Mouse (Mus musculus): Measurements from ENCODE around the gene Map3k6. TPM values are rescaled to one million over a fixed set of nuclear protein-coding genes. Genes with fewer than 3 reads are reported as not detected.

The Map3k6 gene
- polyA plus RNA-seq, 1 experiment from 2014 or later: 20.6 TPM

- no peak overlapping the region for H3K4me3 ChIP-seq (replicated peaks)
- H3K4me2 ChIP-seq (replicated peaks): no peak overlapping the region
- H3K4me1 ChIP-seq: peaks cover 55% of the 10 kb centered on the region
- H3K27ac ChIP-seq (replicated peaks): no peak overlapping the region
- ATAC-seq (ENCODE audit: insufficient number of reproducible peaks, low FRiP score, low TSS enrichment, low read depth): no peak
- no peaks in the 10 kb centered on the region for H3K9me3 ChIP-seq (replicated peaks)
- no peaks in the 10 kb centered on the region for H3K36me3 ChIP-seq
- 90% methylated on average over 3 of the region's 3 CpGs for WGBS
- H3K27me3 ChIP-seq: no peaks in the 10 kb centered on the region
- H3K9ac ChIP-seq: no peak overlapping the region
Measured at GRCm38 (mm10) chr4:133202254-133202653, 38.4 kb upstream of the Map3k6 start.

DNA sequence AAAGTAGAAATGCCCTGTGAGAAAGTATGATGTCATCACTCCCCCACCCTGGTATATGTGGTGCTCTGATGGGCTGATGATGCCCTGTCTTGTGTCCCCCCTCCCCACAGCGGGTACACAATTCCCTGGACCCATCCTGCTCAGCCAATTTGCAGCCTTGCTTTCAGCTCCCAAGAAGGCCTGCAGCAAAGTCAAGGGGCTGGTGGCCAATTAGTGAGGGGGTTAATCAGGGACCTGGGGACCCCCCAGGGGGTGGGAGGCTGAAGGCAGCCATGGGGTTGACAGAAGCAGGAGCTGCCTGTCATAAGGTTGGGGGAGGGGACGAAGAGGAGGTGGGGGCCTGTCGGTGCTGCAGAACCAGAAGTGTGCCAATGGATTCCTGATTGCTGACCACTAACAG, 37.0 kb upstream of the Map3k6 start:
- no peaks in the 10 kb centered on the region for H3K9me3 ChIP-seq (replicated peaks)
- H3K36me3 ChIP-seq: no peaks in the 10 kb centered on the region
- 57% methylated on average over 3 of the region's 3 CpGs for WGBS
- H3K27ac ChIP-seq (replicated peaks): no peak overlapping the region
- peaks cover 42% of the 10 kb centered on the region for H3K4me1 ChIP-seq
- no peaks in the 10 kb centered on the region for H3K27me3 ChIP-seq
- no peak overlapping the region for H3K9ac ChIP-seq
- ATAC-seq (ENCODE audit: insufficient number of reproducible peaks, low FRiP score, low TSS enrichment, low read depth): no peak
- H3K4me3 ChIP-seq (replicated peaks): no peak overlapping the region
- no peak overlapping the region for H3K4me2 ChIP-seq (replicated peaks)

- no peak for ATAC-seq (ENCODE audit: insufficient number of reproducible peaks, low FRiP score, low TSS enrichment, low read depth)
- Histone ChIP-seq H3K4me2 (replicated peaks) (no peak overlapping the region), H3K36me3 (no peaks in the 10 kb centered on the region), H3K4me3 (replicated peaks) (no peak overlapping the region), H3K9me3 (replicated peaks) (no peaks in the 10 kb centered on the region), H3K27me3 (no peaks in the 10 kb centered on the region), H3K4me1 (peaks cover 36% of the 10 kb centered on the region), H3K27ac (replicated peaks) (peak overlapping the region; percentile 63; the same call in 1 of the 2 replicates), H3K9ac (no peak overlapping the region)
- 28% methylated on average over 7 of the region's 7 CpGs for WGBS
Measured at GRCm38 (mm10) chr4:133204379-133204778, 36.2 kb upstream of the Map3k6 start.

GRCm38 (mm10) chr4:133209366-133209765, 31.3 kb upstream of the Map3k6 start:
- ATAC-seq (ENCODE audit: insufficient number of reproducible peaks, low FRiP score, low TSS enrichment, low read depth): no peak
- WGBS: 4% methylated on average over 11 of the region's 11 CpGs
- H3K4me3 ChIP-seq (replicated peaks): no peak overlapping the region

GRCm38 (mm10) chr4:133210023-133210787, 30.4 kb upstream of the Map3k6 start:
- Histone ChIP-seq H3K9ac (no peak overlapping the region), H3K4me2 (replicated peaks) (no peak overlapping the region), H3K36me3 (no peaks in the 10 kb centered on the region), H3K27me3 (peaks cover 35% of the 10 kb centered on the region), H3K27ac (replicated peaks) (no peak overlapping the region), H3K4me1 (peaks cover 26% of the 10 kb centered on the region), H3K4me3 (replicated peaks) (no peak overlapping the region), H3K9me3 (replicated peaks) (no peaks in the 10 kb centered on the region)
- ATAC-seq (ENCODE audit: insufficient number of reproducible peaks, low FRiP score, low TSS enrichment, low read depth): no peak
- 90% methylated on average over 24 of the region's 24 CpGs for WGBS

More at GRCm38 (mm10) chr4:133209366-133209765, 31.3 kb upstream of the Map3k6 start:
- H3K36me3 ChIP-seq: no peaks in the 10 kb centered on the region
- H3K27me3 ChIP-seq: peaks cover 34% of the 10 kb centered on the region
- H3K4me1 ChIP-seq: peaks cover 33% of the 10 kb centered on the region
- no peak overlapping the region for H3K27ac ChIP-seq (replicated peaks)
- H3K9ac ChIP-seq: no peak overlapping the region
- H3K9me3 ChIP-seq (replicated peaks): no peaks in the 10 kb centered on the region
- no peak overlapping the region for H3K4me2 ChIP-seq (replicated peaks)

- no peak for ATAC-seq (ENCODE audit: insufficient number of reproducible peaks, low FRiP score, low TSS enrichment, low read depth)
- Histone ChIP-seq H3K4me2 (replicated peaks) (no peak overlapping the region), H3K4me1 (peaks cover 26% of the 10 kb centered on the region), H3K36me3 (no peaks in the 10 kb centered on the region), H3K4me3 (replicated peaks) (no peak overlapping the region; the same call in 1 of the 2 replicates), H3K27me3 (peaks cover 35% of the 10 kb centered on the region), H3K9me3 (replicated peaks) (no peaks in the 10 kb centered on the region), H3K27ac (replicated peaks) (no peak overlapping the region), H3K9ac (no peak overlapping the region)
- 96% methylated on average over 19 of the region's 19 CpGs for WGBS
Measured at GRCm38 (mm10) chr4:133210788-133211390, 29.7 kb upstream of the Map3k6 start.

GRCm38 (mm10) chr4:133211751-133212561, 28.7 kb upstream of the Map3k6 start, which contains the start of the genes Cd164l2 and Gpr3:
TSS of gene Cd164l2 (plus strand) at chr4:133212131.
TSS of gene Gpr3 (minus strand) at chr4:133212536.
- Histone ChIP-seq H3K9ac (peak within 1 kb of the TSS; percentile 35), H3K36me3 (no peaks in the 10 kb centered on the region), H3K4me1 (peaks cover 26% of the 10 kb centered on the region), H3K27ac (replicated peaks) (no peak within 1 kb of the TSS), H3K9me3 (replicated peaks) (no peaks in the 10 kb centered on the region), H3K27me3 (peaks cover 35% of the 10 kb centered on the region), H3K4me2 (replicated peaks) (peak within 1 kb of the TSS; percentile 99), H3K4me3 (replicated peaks) (peak within 1 kb of the TSS; percentile 61)
- WGBS: 2% methylated on average over 52 of the region's 52 CpGs
- no peak for ATAC-seq (ENCODE audit: insufficient number of reproducible peaks, low FRiP score, low TSS enrichment, low read depth)

- H3K4me2 ChIP-seq (replicated peaks): peak overlapping the region; percentile 99
- H3K9ac ChIP-seq: peak overlapping the region; percentile 35
- H3K36me3 ChIP-seq: no peaks in the 10 kb centered on the region
- peak overlapping the region; percentile 61 for H3K4me3 ChIP-seq (replicated peaks)
- H3K27me3 ChIP-seq: peaks cover 35% of the 10 kb centered on the region
- no peaks in the 10 kb centered on the region for H3K9me3 ChIP-seq (replicated peaks)
- ATAC-seq (ENCODE audit: insufficient number of reproducible peaks, low FRiP score, low TSS enrichment, low read depth): peak; percentile 78
- H3K27ac ChIP-seq (replicated peaks): no peak overlapping the region
- WGBS: 2% methylated on average over 44 of the region's 44 CpGs
- peaks cover 30% of the 10 kb centered on the region for H3K4me1 ChIP-seq
Measured at GRCm38 (mm10) chr4:133212562-133213267, 27.9 kb upstream of the Map3k6 start.

GRCm38 (mm10) chr4:133213268-133213590, 27.4 kb upstream of the Map3k6 start:
- no peak overlapping the region for H3K27ac ChIP-seq (replicated peaks)
- H3K4me1 ChIP-seq: peaks cover 32% of the 10 kb centered on the region
- no peak for ATAC-seq (ENCODE audit: insufficient number of reproducible peaks, low FRiP score, low TSS enrichment, low read depth)
- H3K9me3 ChIP-seq (replicated peaks): no peaks in the 10 kb centered on the region
- WGBS: 2% methylated on average over 9 of the region's 9 CpGs
- peaks cover 35% of the 10 kb centered on the region for H3K27me3 ChIP-seq
- H3K4me2 ChIP-seq (replicated peaks): peak overlapping the region; percentile 99
- peak overlapping the region; percentile 61; the same call in 1 of the 2 replicates for H3K4me3 ChIP-seq (replicated peaks)
- no peaks in the 10 kb centered on the region for H3K36me3 ChIP-seq
- H3K9ac ChIP-seq: no peak overlapping the region

GRCm38 (mm10) chr4:133213661-133214060, 27.0 kb upstream of the Map3k6 start:
- Histone ChIP-seq H3K4me2 (replicated peaks) (peak overlapping the region; percentile 99), H3K9ac (no peak overlapping the region), H3K36me3 (no peaks in the 10 kb centered on the region), H3K27me3 (peaks cover 35% of the 10 kb centered on the region), H3K27ac (replicated peaks) (no peak overlapping the region), H3K4me3 (replicated peaks) (no peak overlapping the region), H3K9me3 (replicated peaks) (no peaks in the 10 kb centered on the region), H3K4me1 (peaks cover 32% of the 10 kb centered on the region)
- 16% methylated on average over 10 of the region's 10 CpGs for WGBS
- ATAC-seq (ENCODE audit: insufficient number of reproducible peaks, low FRiP score, low TSS enrichment, low read depth): no peak
